Mouse (Mus musculus): ENCODE measurements at regions not wholly inside any gene's neighbourhood (a gene's known extent, or its start where the extent isn't known, plus 50 kb on each side); places are given as distances from the start of the nearest gene placed in this dataset.

- TF ChIP-seq CTCF (IDR thresholded peaks at IDR 0.05) (no peak), POLR2A (IDR thresholded peaks at IDR 0.05; ENCODE audit: insufficient read depth, low read depth, low read length) (no peak)
Measured at GRCm38 (mm10) chr7:96102727-96103126, 68.3 kb upstream of the Tenm4 start.
